Mouse (Mus musculus) stomach, embryonic 15.5 days (tissue): Measurements from ENCODE around the gene Irf6. TPM values are rescaled to one million over a fixed set of nuclear protein-coding genes. Genes with fewer than 3 reads are reported as not detected.

Source experiments
- ATAC-seq: fragments of 200-750 bp; cut with Nextera tagmentation; 2 replicates; pipeline ENCODE4 v1.8.0; 2017; ENCODE audit warnings: low read depth, moderate number of reproducible peaks, moderate TSS enrichment; ENCODE audit not compliant: insufficient read depth, low FRiP score
- H3K27ac ChIP-seq: fragments of 300-500 bp; sonication (generic); 2 replicates; pipeline ENCODE4 v1.5.1; 2015; ENCODE audit warnings: mild to moderate bottlenecking, inconsistent platforms
- H3K27me3 ChIP-seq: fragments of 300-500 bp; sonication (generic); replicated peaks from 2 replicates; pipeline ENCODE4 v1.6.1; 2015; ENCODE audit warnings: inconsistent platforms
- H3K36me3 ChIP-seq: fragments of 300-500 bp; sonication (generic); 2 replicates; pipeline ENCODE4 v1.6.1; 2015; ENCODE audit warnings: inconsistent platforms
- H3K4me1 ChIP-seq: fragments of 300-500 bp; sonication (generic); 2 replicates; pipeline ENCODE4 v1.6.1; 2015; ENCODE audit warnings: inconsistent platforms
- H3K4me2 ChIP-seq: fragments of 300-500 bp; sonication (generic); 2 replicates; pipeline ENCODE4 v1.6.1; 2015; ENCODE audit warnings: mild to moderate bottlenecking, inconsistent platforms
- H3K4me3 ChIP-seq: fragments of 300-500 bp; sonication (generic); replicated peaks from 2 replicates; pipeline ENCODE4 v1.5.1; 2015; ENCODE audit warnings: inconsistent platforms
- H3K9ac ChIP-seq: fragments of 300-500 bp; sonication (generic); 2 replicates; pipeline ENCODE4 v1.6.1; 2015; ENCODE audit warnings: inconsistent platforms
- H3K9me3 ChIP-seq: fragments of 300-500 bp; sonication (generic); 2 replicates; pipeline ENCODE4 v1.6.1; 2016; ENCODE audit warnings: inconsistent platforms
- WGBS: fragments of 180-500 bp; shearing (Covaris S2); methylation state at CpG from one replicate; pipeline ENCODE4 v1.1.7; 2015; 5-methylcytosine and 5-hydroxymethylcytosine counted together
- polyA plus RNA-seq: library from polyadenylated mRNA; unstranded; fragments of >200 nt; fragmentation: Nextera tagmentation; extraction: Ambion mirVana; gene quantifications from 2 replicates; pipeline ENCODE4 v1.2.1, GENCODE M21; 2015

Gene Irf6
- polyA plus RNA-seq, 1 experiment from 2014 or later = 56.3 TPM

GRCm38 (mm10) chr1:193207503-193207902 is 54.6 kb downstream of the Irf6 start, which contains the start of gene Lamb3:
TSS of gene Lamb3 (plus strand) at chr1:193207699.
- Histone ChIP-seq H3K27ac (no peak within 1 kb of the TSS), H3K27me3 (no peaks in the 10 kb centered on the region), H3K9me3 (no peaks in the 10 kb centered on the region), H3K9ac (no peak within 1 kb of the TSS), H3K4me2 (no peak within 1 kb of the TSS), H3K4me3 (no peak within 1 kb of the TSS), H3K36me3 (no peaks in the 10 kb centered on the region), H3K4me1 (no peaks in the 10 kb centered on the region)
- WGBS = 87% methylated on average over 3 of the region's 3 CpGs
- no peak for ATAC-seq

- Histone ChIP-seq H3K9ac (no peak overlapping the region), H3K9me3 (no peaks in the 10 kb centered on the region), H3K36me3 (no peaks in the 10 kb centered on the region), H3K4me1 (no peaks in the 10 kb centered on the region), H3K4me2 (no peak overlapping the region), H3K27ac (no peak overlapping the region), H3K27me3 (no peaks in the 10 kb centered on the region), H3K4me3 (no peak overlapping the region)
- no peak for ATAC-seq
- whole genome bisulfite sequencing = 42% methylated on average over 2 of the region's 2 CpGs
These were observed 55.3 kb downstream of the Irf6 start for GRCm38 (mm10) chr1:193208178-193208577.

- Histone ChIP-seq H3K9ac (no peak overlapping the region), H3K27ac (no peak overlapping the region), H3K4me3 (no peak overlapping the region), H3K9me3 (no peaks in the 10 kb centered on the region), H3K4me2 (no peak overlapping the region), H3K4me1 (no peaks in the 10 kb centered on the region), H3K36me3 (no peaks in the 10 kb centered on the region), H3K27me3 (no peaks in the 10 kb centered on the region)
- ATAC-seq = no peak
- 62% methylated on average over 5 of the region's 5 CpGs for WGBS
These were observed 58.5 kb downstream of the Irf6 start for GRCm38 (mm10) chr1:193211371-193211770.

GRCm38 (mm10) chr1:193214053-193214452 is 61.1 kb downstream of the Irf6 start:
- no peak for ATAC-seq
- WGBS = 70% methylated on average over 5 of the region's 5 CpGs
- H3K4me2 ChIP-seq = no peak overlapping the region
- H3K36me3 ChIP-seq = no peaks in the 10 kb centered on the region
- no peak overlapping the region for H3K9ac ChIP-seq
- H3K27me3 ChIP-seq = no peaks in the 10 kb centered on the region
- no peaks in the 10 kb centered on the region for H3K4me1 ChIP-seq
- H3K9me3 ChIP-seq = no peaks in the 10 kb centered on the region
- no peak overlapping the region for H3K4me3 ChIP-seq
- no peak overlapping the region for H3K27ac ChIP-seq

- Histone ChIP-seq H3K27ac (no peak overlapping the region), H3K4me2 (no peak overlapping the region), H3K27me3 (no peaks in the 10 kb centered on the region), H3K9me3 (no peaks in the 10 kb centered on the region), H3K4me3 (no peak overlapping the region), H3K9ac (no peak overlapping the region), H3K4me1 (no peaks in the 10 kb centered on the region), H3K36me3 (no peaks in the 10 kb centered on the region)
- WGBS = 74% methylated on average over 3 of the region's 3 CpGs
- ATAC-seq = no peak
These were observed 63.1 kb downstream of the Irf6 start for GRCm38 (mm10) chr1:193216000-193216399.

GRCm38 (mm10) chr1:193220408-193220807 is 67.5 kb downstream of the Irf6 start:
- H3K4me2 ChIP-seq = no peak overlapping the region
- H3K9ac ChIP-seq = no peak overlapping the region
- no peak for ATAC-seq
- no peaks in the 10 kb centered on the region for H3K4me1 ChIP-seq
- no peak overlapping the region for H3K4me3 ChIP-seq
- no peaks in the 10 kb centered on the region for H3K36me3 ChIP-seq
- H3K27ac ChIP-seq = no peak overlapping the region
- WGBS = 65% methylated on average over 5 of the region's 5 CpGs
- H3K27me3 ChIP-seq = no peaks in the 10 kb centered on the region
- H3K9me3 ChIP-seq = no peaks in the 10 kb centered on the region

Other genes with a start within 250 kb of the Irf6 start
- gene Syt14, start 117.3 kb upstream of the Irf6 start, polyA plus RNA-seq = 1.7 and 1.9 TPM in 2 replicates
- gene Diexf, start 22.8 kb upstream of the Irf6 start, polyA plus RNA-seq = 6.8 and 8.5 TPM in 2 replicates
- gene A130010J15Rik, start 14.9 kb downstream of the Irf6 start, polyA plus RNA-seq = 14.6 and 16.3 TPM in 2 replicates
- 3.9 and 5.6 TPM in 2 replicates for gene Traf3ip3, start 48.6 kb downstream of the Irf6 start, polyA plus RNA-seq
- 10.3 and 12.5 TPM in 2 replicates for gene Lamb3, start 54.6 kb downstream of the Irf6 start, polyA plus RNA-seq
- 1.8 and 2.4 TPM in 2 replicates for gene Hsd11b1, start 111.0 kb downstream of the Irf6 start, polyA plus RNA-seq
- 30.6 and 38.3 TPM in 2 replicates for gene G0s2, start 120.1 kb downstream of the Irf6 start, polyA plus RNA-seq
- 6.7 and 8.9 TPM in 2 replicates for gene Camk1g, start 217.2 kb downstream of the Irf6 start, polyA plus RNA-seq